Mouse (Mus musculus) adrenal gland, postnatal 14 days (tissue): ENCODE data around the gene A830005F24Rik. TPM values are rescaled to one million over a fixed set of nuclear protein-coding genes. Genes with fewer than 3 reads are reported as not detected.
"Not testable (repeated sequence)": the region's sequence is repeated elsewhere in the genome, so short reads cannot be mapped to it uniquely, and the experiment has no call there.

ENCODE experiments used
- DNase-seq: peaks from one replicate; pipeline ENCODE4 v3.0.0; 2021; ENCODE audit warnings: mixed read lengths
- long read RNA-seq, 2 experiments: library from polyadenylated mRNA; stranded (forward); transcript quantifications; one replicate each; pipeline ENCODE4 v2.0.0; 2021
- total RNA-seq: library from RNA; stranded (reverse); gene quantifications from 2 replicates; pipeline ENCODE4 v1.2.3, GENCODE M21; 2021

A830005F24Rik gene
- total RNA-seq = not detected in 2 replicates
- long read RNA-seq, experiment 1 = 0 reads
- long read RNA-seq, experiment 2 = 0 reads

DNA sequence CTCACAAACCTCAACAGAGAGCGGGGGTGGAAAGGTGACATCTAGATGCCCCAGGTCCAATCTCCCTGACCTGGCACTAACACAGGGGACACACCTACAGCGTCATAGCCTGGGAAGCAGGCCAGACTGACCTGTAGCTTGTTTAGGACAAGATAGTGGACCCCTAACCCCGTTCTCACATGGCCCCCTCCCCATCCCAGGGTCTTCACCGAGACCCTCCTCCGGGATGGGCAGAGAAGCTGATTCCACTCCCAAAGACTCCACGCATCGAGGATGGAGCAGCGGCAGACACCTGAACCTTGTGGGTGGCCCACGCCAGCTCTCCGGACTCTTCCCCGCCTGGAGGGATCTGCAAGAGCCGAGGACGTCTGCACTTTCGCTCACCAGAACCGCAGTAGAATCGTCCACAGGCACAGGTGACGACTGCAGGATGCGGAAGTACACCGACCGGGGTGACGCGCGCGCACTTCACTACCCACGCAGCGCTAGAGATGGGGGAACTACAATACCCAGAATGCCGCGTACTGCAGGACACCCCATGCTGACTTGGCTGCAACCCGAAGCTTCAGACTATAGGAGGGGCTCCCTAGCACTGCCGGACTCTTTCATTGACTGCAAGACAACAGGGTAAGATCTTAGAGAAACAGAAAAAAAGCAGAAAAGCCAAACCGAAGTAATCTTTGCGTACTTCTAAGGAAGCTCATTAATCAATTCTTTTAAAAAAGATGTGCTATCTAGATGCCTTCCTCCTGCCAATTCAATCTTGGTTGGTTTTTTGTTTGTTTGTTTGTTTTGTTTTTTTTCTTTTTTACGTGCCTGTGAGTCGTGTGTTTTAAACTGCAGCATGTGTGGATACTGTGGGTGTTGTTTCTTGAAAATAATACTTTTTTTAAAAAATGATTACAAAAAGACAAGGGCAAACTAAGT lies at the start of gene A830005F24Rik, which contains the start of gene Zfp169:
A830005F24Rik (plus strand) TSS at position 568 of the 927 bp plus-strand sequence.
Zfp169 (minus strand) TSS at position 449 of the 927 bp plus-strand sequence.
- DNase-seq = peak; percentile 89

DNA sequence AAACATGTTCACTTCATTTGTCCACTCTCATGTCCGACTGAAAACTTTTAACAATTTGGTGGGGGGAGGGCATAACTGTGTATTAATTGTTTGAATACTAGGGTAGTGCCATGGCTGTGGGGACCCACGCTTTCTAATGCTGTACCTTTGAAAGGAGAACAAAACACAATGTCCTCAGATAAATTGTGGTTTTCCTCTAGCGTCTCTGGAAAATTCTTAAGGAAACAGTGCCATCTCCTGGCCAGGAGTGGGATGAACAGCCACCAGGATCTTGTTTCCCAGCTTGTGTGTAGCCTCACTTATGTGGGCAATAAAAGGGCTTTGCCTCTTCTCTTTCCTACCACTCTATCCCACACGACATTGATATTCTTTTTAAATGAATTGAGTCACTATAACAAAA lies 49.2 kb upstream of the A830005F24Rik start:
- DNase-seq = peak; percentile 70

DNA sequence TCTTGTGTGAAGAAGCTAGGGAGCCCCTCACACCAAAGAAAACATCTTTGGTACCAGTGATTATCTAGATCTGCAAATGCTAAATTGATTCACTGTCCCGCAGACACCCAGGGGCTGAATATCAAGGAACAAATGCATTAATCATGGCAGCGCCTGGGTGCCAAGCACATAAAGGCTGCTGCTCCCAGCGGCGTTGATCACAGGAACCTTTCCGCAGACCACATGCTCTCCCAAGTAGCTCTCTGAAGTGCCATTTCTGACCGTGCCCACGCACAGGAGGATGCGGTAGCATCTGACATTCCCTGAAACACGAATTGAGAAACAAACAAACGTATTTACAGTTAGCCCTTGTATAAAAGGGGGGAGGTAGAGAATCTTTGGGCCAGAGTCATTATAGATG lies 47.2 kb upstream of the A830005F24Rik start:
- DNase-seq = no peak

DNA sequence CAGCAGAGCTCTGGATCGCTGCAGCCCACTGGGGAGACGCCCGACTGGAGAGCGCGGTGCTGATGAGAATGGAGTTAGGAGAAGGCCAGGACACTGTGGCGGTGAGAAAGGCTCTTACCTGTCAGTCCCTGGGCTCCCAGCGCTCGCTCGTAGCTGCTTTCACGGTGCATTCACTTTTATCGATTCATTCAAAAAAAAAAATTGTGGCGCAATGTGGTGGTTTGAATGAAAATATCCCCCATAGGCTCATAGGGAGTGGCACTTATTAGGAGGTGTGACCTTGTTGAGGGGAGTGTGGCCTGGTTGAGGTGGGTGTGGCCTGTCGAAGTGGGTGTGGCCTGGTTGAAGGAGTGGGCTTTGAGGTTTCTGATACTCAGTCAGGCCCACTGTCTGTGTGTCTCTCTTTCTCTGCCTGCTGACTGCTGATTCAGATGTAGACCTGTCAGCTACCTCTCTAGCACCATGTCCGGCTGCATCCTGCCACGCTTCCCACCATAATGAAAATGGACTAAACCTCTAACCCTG lies 44.7 kb upstream of the A830005F24Rik start:
- no peak for DNase-seq

DNA sequence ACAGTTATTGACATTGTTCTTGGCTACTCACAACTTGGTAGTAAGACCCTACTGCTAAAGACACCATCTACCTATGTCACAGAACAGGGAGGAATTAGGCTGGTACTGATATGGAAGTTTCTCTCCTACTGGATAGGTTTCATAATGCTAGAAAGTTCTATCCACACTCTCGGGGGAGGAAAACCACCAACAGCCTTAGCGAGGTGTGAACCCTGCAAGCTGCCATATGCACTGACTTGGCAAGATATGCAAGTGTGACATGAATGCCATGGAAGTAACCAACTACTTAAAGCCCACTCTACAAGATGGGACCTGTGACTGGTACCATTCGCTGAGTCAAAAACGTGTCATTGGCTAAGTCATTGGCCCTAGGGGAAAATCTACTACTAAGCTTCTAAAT lies 29.8 kb upstream of the A830005F24Rik start:
- DNase-seq = no peak

DNA sequence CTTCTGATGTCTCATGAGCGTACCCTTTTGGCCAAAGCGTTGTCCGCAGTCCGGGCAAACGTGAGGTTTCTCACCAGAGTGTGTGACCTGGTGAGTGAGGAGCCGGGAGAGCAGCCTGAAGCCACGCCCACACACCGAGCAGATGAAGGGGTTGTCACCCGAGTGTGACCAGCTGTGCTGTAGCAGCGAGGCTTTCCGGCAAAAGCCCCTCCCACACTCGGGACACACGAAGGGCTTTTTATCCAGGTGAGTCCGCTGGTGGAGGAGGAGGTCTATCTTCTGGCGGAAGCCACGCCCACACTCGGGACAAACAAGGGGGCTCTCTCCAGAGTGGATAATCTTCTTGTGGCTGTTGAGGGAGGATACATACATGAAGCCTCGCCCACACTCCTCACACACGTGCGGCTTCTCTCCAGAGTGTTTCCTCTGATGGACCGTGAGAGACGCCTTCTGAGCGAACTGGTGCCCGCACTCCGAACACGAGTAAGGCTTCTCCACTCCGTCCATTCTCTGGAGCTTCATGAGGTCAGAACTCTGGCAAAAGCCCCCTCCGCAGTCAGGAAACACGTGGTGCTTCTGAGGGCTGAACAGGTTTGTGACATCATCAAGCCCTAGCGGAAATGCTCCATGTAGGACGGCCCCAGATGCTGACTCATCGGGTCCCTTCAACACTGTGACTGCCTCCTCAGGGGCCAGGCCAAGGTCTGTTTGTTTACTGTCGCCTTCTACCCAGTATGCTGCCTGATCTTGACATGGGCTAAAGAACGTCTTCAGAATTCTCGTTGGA lies 22.8 kb upstream of the A830005F24Rik start:
- DNase-seq = no peak

DNA sequence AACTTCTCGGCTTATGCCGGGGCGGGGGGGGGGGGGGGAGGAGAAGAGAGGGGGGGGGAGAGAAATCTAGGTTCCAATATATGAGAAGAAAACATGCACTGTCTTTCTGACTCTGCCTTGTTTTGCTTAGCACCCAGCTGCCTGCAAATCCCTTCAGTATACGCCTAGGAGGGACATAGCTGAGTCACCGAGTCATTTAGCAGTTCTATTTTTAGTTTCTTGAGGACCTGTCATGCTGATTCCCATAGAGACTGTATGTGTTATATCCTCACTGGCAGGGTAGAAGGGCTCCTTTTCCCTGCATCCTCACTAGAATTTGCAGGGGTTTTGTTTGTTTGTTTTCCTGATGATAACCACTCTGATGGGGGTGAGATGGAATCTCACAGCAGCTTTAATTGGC lies 20.2 kb upstream of the A830005F24Rik start:
- no peak for DNase-seq

DNA sequence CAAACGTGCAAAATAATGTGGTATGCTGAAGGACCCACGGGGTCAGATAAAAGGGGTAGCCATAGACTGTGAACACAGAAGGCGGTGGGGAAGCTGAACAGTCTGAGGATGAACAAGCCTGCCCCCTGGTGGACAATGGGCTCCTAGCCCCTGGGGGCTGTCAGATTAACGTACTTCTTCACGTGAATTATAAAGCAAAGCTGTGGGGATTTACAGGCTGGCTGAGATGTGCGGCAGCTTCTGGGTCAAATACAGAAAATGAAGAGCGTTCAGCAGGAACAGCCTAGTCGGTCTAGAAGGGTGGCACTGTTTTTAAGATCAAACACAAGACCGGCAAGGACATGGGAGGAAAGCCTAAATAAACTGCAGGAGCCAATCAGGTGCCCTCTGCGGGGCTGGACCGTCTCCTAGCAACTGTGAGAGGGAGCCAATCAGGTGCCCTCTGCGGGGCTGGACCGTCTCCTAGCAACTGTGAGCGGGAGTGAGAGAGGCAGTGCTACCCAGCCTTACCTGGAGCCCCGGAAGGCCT lies 15.6 kb upstream of the A830005F24Rik start:
- peak; percentile 77 for DNase-seq

DNA sequence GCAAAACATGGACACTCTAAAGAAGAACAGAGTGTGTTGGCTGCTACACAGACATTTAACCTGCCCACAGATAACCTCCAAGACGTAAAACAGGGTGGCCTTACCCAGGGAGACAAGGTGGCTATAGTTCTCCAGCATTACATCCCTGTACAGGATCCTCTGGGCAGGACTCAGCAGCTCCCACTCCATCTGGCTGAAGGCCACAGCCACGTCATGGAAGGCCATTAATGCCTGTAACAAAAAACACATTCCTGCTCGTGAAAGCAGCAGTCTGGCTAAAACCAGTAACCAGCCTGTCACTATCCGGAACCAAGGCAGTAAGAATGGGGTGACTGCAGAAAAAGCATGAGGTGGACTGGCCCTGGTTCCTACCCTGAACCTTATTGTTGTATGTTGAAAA lies 14.7 kb upstream of the A830005F24Rik start:
- peak; percentile 62 for DNase-seq

DNA sequence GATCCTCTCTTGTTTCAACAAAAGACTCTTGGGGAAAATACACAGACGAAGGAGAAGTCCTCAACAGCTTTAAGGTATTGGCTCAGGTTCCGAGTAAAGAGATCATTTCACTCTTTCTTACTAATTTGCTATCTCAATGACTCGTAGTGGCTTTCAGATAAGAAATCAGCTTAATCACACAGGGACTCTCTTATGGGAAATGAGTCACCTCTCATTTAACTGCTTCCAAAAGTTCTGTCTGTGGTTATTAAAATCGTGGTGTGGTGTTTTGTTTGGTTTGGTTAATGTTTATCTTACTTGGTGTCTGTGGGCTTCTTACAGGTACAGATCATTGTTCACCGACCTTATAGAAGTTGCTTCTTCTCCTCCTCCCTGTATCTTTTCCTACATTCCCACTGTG lies 10.9 kb upstream of the A830005F24Rik start:
- no peak for DNase-seq

DNA sequence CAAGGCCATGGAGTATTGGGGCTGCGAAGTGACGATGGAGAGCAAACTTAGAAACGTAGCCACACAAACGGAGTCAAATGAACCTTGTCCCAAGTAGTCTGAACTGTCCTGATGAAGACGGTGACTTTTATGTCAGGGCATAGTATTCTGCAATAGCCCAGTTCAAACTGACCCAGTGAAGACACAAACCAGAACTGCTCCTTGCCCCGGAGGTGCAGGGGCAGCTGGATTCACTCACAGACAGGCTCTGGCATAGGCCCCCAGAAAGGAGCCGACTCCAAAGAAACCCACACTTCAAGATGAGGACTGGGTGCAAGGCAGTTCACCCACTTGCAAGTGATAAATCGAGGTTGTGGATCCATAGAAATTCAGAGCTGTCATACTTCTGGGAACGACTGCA lies 4.7 kb upstream of the A830005F24Rik start:
- DNase-seq = no peak

DNA sequence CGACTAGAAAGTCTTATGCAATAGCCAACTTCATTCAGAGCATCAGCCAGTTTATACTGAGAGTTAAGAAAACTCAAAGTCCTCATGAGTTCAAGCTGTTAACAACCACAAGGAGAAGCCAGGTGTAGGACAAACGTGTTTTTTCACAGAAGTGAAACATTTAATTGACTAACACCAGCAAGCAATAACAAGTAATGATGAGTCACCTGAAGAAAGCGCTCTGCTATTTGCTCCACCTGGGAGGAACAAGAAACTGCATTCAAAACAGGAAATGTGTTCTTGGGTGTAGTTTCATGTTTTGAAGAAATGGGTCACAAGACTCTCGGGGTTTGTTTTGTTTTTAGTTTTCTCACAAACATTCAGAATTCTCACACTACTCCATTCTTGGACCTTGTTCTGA lies 2.5 kb downstream of the A830005F24Rik start:
- DNase-seq = no peak

DNA sequence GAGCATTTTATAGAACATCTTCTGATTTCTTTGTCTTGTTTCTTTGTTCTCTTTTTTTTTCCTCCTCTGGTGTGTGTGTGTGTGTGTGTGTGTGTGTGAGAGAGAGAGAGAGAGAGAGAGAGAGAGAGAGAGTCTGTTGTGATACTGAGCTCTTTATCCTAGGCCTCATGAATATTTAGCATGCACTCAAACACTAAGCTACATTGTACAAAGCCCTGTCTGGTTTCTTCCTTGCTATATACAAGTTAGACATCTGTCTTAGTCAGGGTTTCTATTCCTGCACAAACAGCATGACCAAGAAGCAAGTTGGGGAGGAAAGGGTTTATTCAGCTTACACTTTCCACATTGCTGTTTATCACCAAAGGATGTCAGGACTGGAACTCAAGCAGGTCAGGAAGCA lies 5.8 kb downstream of the A830005F24Rik start:
- DNase-seq = not testable (repeated sequence)

DNA sequence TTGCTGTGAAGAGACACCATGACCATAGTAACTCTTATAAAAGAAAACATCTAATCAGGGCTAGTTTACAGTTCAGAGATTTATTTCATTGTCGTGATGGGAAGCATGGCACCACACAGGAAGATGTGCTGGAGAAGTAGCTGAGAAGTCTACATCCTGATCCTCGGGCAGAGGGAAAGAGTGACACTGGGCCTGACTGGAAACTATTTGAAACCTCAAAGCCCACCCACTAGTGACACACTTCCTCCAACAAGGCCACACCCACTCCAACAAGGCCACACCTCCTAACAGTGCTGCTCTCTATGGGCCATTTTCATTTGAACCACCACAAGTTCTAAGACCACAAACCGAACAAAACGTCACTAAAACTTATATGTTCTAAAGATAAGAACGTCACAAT lies 12.4 kb downstream of the A830005F24Rik start:
- no peak for DNase-seq

DNA sequence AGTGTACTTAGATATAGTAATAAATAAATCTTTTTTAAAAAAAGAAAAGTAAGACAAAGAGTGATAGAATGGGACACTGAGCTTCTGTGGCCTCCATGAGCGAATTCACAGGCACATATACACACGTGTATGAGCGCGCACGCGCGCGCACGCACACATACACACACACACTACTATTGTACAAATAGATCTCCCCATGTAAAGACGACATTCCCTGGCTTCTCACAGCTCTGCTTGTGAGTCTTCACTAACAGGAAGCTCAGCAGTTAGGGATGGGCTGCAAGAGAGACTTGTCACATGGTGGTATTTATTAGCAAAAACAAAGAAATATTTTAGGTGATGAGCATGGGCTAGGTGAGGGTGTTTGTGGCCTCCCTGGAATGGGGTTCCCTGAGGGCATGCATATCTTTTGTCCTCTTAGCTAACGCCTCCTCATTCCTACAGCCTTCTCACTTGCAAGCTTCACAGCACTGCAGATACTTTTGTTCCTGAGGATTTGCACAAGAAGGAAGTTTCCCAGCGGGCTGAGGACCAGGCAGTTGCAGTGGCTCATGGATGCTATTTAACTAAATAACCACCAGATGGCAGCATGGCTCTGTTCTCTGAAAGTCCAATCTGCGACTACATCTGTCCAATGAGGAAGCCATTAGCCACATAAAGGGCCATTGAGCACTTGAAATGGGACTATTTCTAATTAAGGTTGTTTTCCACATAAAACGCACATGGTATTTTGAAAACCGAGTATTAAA lies 14.9 kb downstream of the A830005F24Rik start:
- peak; percentile 78 for DNase-seq

DNA sequence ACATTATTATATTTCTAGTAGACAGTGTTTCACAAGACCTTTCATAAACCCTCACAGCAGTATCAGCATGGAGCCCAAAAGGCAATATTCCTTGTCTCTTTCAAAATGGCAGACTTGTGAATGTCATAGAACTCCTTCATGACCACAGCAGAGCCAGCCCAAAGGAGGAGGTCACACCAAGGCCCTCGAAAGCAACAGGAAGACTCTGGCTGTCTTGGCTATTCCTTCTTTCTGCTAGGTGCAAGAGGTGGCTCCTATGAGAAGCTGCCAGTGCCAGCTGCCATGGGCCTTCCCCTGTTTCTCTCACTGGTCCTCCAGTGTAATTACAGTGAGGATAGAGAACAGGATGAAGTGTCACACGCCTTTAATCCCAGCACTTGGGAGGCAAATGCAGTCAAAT lies 15.7 kb downstream of the A830005F24Rik start:
- DNase-seq = no peak

DNA sequence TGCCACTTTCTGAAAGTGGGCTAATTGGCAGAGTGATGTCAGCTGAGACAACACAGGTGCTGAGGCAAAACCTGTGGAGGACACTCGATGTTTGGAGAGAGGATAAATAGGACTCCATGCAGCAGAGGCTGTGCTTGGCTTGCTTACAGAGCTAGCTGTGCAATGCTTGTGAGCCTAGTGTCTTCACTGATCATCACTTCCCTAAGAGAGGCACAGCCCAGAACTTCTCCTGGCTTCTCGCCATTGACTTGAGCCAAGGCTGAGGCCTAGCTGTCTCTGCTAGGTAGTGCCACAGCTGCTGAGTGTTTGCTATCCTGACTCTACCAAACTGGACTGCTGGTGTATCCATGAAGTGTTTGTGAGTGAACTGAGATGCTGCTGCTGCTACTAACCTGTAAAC lies 17.3 kb downstream of the A830005F24Rik start:
- DNase-seq = peak; percentile 67

DNA sequence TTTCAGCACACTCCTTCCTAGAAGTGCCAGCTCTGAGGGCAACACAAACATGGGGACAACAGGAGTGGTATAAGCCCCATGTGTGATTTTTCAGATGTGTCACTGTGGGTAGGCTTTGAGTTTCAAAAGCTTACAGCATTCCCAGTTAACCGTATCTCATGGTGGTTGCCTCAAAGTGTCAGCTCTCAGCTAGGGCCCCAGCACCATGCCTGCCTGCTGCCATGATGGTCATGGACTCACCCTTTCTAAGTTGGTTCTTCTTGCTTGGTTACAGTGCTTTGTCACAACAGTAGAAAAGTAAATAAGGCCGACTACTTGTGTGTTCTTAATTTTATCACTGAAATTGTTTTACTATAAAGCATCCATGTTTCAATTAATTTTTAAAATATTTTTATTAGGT lies 18.1 kb downstream of the A830005F24Rik start:
- no peak for DNase-seq

DNA sequence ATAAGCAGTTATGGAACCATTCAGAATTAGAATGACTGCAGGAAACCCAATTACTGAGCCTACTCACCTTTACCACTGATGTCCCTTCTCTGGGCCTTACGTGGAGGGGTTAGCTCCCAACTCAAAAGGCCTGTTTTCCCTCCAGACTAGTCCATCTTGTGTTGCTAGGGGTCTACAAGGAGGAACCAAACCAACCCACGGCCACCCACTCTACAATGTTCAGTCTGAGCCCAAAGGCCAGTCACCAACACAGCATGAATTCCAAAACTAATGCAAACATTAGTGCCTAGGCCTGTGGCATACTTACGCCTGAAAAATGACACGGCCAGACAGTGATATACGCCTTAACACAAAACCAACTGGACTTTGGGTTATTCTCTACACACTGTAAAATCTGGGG lies 20.1 kb downstream of the A830005F24Rik start:
- no peak for DNase-seq

DNA sequence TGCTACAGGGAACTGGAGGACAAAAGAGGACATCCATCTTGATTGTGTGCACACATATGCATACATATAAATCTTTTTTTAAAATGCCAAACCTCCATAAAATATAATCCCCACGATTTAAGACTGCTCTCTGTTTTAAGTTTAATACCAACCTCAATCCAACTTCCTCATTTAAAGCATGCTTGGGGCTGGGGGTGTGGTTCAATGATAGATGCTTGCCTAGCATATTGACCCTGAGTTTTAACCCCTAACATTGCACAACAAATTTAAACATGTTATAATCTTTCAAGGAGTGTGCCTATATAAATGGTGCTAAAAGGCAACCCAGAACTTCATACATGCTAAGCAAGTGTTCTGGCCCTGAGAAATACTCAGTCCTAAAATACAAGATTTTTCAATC lies 27.1 kb downstream of the A830005F24Rik start:
- DNase-seq = no peak

DNA sequence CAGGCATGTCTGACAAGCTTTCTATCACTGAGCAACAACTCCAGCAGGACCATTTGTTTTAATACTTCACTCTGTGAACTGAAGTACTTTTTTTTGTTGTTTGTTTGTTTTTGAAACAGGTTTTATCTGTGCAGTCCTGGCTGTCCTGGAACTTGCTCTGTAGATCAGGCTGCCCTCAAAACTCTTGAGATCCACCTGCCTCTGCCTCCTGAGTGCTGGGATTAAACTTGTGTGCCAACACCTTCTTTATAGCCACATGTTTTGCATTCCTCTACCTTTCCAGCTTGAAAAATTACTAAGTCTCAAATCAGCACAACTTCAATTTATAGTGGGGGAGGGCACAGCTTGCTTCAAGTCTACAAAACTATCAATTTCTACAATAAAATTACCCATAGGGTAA lies 31.0 kb downstream of the A830005F24Rik start:
- no peak for DNase-seq

DNA sequence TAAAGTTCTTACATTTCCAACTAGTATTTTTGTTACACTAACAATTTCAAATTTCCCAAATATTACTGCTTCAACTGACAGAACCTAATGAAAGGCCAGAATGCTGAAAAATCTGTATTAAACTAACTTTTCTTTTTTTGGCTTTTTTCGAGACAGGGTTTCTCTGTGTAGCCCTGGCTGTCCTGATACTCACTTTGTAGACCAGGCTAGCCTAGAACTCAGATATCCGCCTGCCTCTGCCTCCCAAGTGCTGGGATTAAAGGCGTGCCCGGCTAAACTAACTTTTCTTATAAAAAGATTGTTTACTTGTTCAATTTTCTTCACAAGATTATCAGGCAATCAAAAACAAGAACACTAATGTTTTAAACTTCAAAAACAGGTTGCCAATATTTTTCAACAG lies 31.5 kb downstream of the A830005F24Rik start:
- DNase-seq = no peak
